Mouse (Mus musculus) C2C12 (cell line): ENCODE measurements around the gene Il9r.

ENCODE experiments used
- CTCF ChIP-seq: IDR thresholded peaks from one replicate; pipeline ENCODE4 v1.5.1; 2011; ENCODE audit not compliant: control insufficient read depth, insufficient read depth, insufficient read length
- MYOD1 ChIP-seq: IDR thresholded peaks from one replicate; pipeline ENCODE4 v1.6.1; 2011; ENCODE audit warnings: low read depth; ENCODE audit not compliant: control insufficient read depth, insufficient read length
- MYOG ChIP-seq: IDR thresholded peaks from one replicate; pipeline ENCODE4 v1.6.1; 2011; ENCODE audit not compliant: control insufficient read depth, insufficient read length; ENCODE audit errors: extremely low read depth
- USF1 ChIP-seq: IDR thresholded peaks from one replicate; pipeline ENCODE4 v1.6.1; 2011; ENCODE audit warnings: low read depth, mild to moderate bottlenecking, control low read depth, moderate library complexity

DNA sequence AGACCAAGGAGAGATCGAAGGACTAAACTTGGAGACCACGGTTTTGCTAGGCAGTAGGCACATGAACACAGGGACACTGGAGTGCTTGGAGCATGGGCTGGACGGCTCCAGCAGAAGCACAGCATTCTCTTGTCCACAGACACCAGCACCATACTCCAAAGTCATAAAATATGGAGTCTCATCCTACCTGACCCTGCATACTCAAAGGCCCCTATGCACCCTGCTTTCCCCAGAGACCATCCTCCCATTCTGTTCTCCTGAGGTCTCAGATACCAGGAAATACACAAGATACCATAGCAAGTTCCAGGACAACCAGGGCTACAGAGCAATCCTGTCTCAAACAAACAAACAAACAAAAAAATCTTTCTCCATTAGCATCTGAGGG is 37.3 kb upstream of the Il9r start:
- TF ChIP-seq CTCF (no peak), USF1 (no peak), MYOD1 (no peak), MYOG (no peak)
